Mouse (Mus musculus) embryonic facial prominence, embryonic 11.5 days (tissue): Measurements from ENCODE around the gene Clec2g. TPM values are rescaled to one million over a fixed set of nuclear protein-coding genes. Genes with fewer than 3 reads are reported as not detected.
"Not testable (repeated sequence)": the region's sequence is repeated elsewhere in the genome, so short reads cannot be mapped to it uniquely, and the experiment has no call there.

Source experiments
- ATAC-seq: fragments of 200-750 bp; cut with Nextera tagmentation; replicated peaks from 2 replicates; pipeline ENCODE4 v1.8.0; 2017; ENCODE audit warnings: low read depth; ENCODE audit not compliant: insufficient number of reproducible peaks, low FRiP score, low TSS enrichment
- DNase-seq: peaks from one replicate; pipeline ENCODE4 v3.0.0-alpha.2; 2015; ENCODE audit warnings: low spot score
- H3K27ac ChIP-seq: fragments of 300-500 bp; sonication (generic); replicated peaks from 2 replicates; pipeline ENCODE4 v1.5.1; 2014; ENCODE audit warnings: mild to moderate bottlenecking, low read depth, low read length, control low read depth
- H3K27me3 ChIP-seq: fragments of 300-500 bp; sonication (generic); 2 replicates; pipeline ENCODE4 v1.6.1; 2014; ENCODE audit warnings: mild to moderate bottlenecking, low read length, moderate library complexity, mixed read lengths; ENCODE audit not compliant: control insufficient read depth, insufficient read depth
- H3K36me3 ChIP-seq: fragments of 300-500 bp; sonication (generic); replicated peaks from 2 replicates; pipeline ENCODE4 v1.6.1; 2014; ENCODE audit warnings: low read depth, mild to moderate bottlenecking, low read length, moderate library complexity, mixed read lengths; ENCODE audit not compliant: control insufficient read depth, insufficient read depth
- H3K4me1 ChIP-seq: fragments of 300-500 bp; sonication (generic); 2 replicates; pipeline ENCODE4 v1.6.1; 2014; ENCODE audit warnings: low read length, mixed read lengths; ENCODE audit not compliant: control insufficient read depth, insufficient read depth
- H3K4me2 ChIP-seq: fragments of 300-500 bp; sonication (generic); 2 replicates; pipeline ENCODE4 v1.6.1; 2014; ENCODE audit warnings: low read depth, mild to moderate bottlenecking, control low read depth, low read length, moderate library complexity
- H3K4me3 ChIP-seq: fragments of 300-500 bp; sonication (generic); 2 replicates; pipeline ENCODE4 v1.5.1; 2014; ENCODE audit warnings: low read depth, low read length, control low read depth
- H3K9ac ChIP-seq: fragments of 300-500 bp; sonication (generic); replicated peaks from 2 replicates; pipeline ENCODE4 v1.6.1; 2014; ENCODE audit warnings: mild to moderate bottlenecking, control low read depth, low read length
- H3K9me3 ChIP-seq: fragments of 300-500 bp; sonication (generic); replicated peaks from 2 replicates; pipeline ENCODE4 v1.6.1; 2016; ENCODE audit warnings: mild to moderate bottlenecking, low read length, inconsistent platforms, mixed read lengths; ENCODE audit not compliant: control insufficient read depth
- WGBS: fragments of 180-500 bp; shearing (Covaris S2); extraction: QIAGEN DNeasy Blood & Tissue Kit; methylation state at CpG from one replicate; pipeline ENCODE4 v1.1.7; 2014; 5-methylcytosine and 5-hydroxymethylcytosine counted together
- polyA plus RNA-seq: library from polyadenylated mRNA; unstranded; fragments of >200 nt; fragmentation: Nextera tagmentation; extraction: Ambion mirVana; gene quantifications from 2 replicates; pipeline ENCODE4 v1.2.1, GENCODE M21; 2014

Clec2g gene
- polyA plus RNA-seq, 1 experiment from 2014 or later, result not detected

- WGBS, result 95% methylated on average over 17 of the region's 23 CpGs
- H3K9ac ChIP-seq, H3K36me3 ChIP-seq, H3K9me3 ChIP-seq, H3K4me2 ChIP-seq, DNase-seq, H3K4me1 ChIP-seq, H3K27me3 ChIP-seq, H3K27ac ChIP-seq, H3K4me3 ChIP-seq, ATAC-seq: not testable (repeated sequence)
These were observed 77.8 kb downstream of the Clec2g start for GRCm38 (mm10) chr6:129012012-129012411.

DNA sequence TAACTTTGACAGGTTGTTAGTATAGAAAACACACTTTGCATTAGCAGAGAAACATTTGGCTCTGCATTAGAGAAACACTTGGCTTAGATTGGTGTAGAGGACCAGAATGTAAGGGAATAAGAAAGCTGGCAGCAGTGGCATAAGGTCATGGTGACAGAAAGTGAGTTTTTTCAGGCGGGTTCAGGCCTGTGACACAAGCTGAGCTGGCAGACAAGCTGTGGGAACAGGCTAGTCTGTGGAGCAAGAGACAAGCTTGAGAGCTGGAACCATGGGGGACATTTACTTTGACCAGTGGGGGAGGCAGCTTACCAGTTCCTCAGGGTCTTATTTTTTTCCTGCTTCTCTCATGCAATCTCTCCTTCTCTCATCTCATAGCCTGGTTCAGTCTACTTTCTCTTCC lies 78.8 kb downstream of the Clec2g start:
- Histone ChIP-seq H3K9ac (no peak overlapping the region), H3K9me3 (no peaks in the 10 kb centered on the region), H3K36me3 (no peaks in the 10 kb centered on the region), H3K4me1 (no peaks in the 10 kb centered on the region), H3K4me3 (no peak overlapping the region), H3K4me2 (no peak overlapping the region), H3K27me3 (no peaks in the 10 kb centered on the region), H3K27ac (no peak overlapping the region)
- no peak for DNase-seq
- WGBS, result 76% methylated on average over 1 of the region's 1 CpGs
- no peak for ATAC-seq

DNA sequence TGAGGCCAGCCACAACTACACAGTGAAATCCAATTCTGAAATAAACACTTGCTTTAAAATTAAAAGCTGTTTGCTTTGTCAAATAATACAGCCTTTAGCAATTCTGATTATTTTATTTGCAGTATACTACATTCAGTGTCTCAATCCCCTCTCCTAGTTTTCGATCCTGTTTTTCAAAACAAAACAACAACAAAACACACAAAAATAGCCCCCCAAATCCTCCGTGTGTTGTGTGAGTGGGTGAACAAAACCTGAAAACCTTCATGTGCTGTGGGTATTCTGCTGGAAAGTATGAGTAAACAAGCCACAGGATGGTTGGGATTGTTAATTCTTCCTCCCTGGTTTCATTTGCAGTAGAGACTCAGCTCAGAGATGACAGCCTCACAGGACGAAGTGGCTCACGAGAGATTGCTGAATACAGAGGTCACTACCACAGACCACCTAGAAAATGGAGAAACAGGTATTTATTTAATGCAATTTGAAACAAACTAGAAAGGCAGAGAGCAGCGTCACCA lies 79.6 kb downstream of the Clec2g start:
- Histone ChIP-seq H3K36me3 (no peaks in the 10 kb centered on the region), H3K4me3 (no peak overlapping the region), H3K9me3 (no peaks in the 10 kb centered on the region), H3K27me3 (no peaks in the 10 kb centered on the region), H3K27ac (no peak overlapping the region), H3K4me1 (no peaks in the 10 kb centered on the region), H3K9ac (no peak overlapping the region), H3K4me2 (no peak overlapping the region)
- ATAC-seq (no peak), DNase-seq (no peak)
- 82% methylated on average over 5 of the region's 5 CpGs for WGBS

DNA sequence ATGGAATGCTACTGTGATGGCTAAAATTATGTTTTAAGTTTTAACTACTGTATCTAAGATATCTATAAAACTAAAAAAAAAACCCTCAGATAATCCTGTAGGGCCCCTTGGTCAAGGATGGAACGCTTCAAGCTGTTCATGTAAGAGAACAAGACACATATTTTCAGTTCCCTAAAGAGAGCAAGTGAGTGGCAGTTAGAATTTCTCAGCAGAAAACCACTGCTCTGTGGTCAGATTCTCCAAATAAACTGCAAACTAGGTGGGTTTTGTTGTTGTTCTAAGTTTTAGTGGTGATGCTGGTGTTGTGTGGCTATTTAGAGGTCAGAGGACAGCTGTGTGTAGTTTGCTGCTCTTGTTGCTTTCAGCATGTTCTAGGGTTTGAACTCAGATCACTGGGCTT lies 80.2 kb downstream of the Clec2g start:
- 87% methylated on average over 1 of the region's 1 CpGs for WGBS
- Histone ChIP-seq H3K4me3 (no peak overlapping the region), H3K4me2 (no peak overlapping the region), H3K36me3 (no peaks in the 10 kb centered on the region), H3K9me3 (no peaks in the 10 kb centered on the region), H3K4me1 (no peaks in the 10 kb centered on the region), H3K27ac (no peak overlapping the region), H3K27me3 (no peaks in the 10 kb centered on the region), H3K9ac (no peak overlapping the region)
- no peak for DNase-seq
- ATAC-seq, result no peak

DNA sequence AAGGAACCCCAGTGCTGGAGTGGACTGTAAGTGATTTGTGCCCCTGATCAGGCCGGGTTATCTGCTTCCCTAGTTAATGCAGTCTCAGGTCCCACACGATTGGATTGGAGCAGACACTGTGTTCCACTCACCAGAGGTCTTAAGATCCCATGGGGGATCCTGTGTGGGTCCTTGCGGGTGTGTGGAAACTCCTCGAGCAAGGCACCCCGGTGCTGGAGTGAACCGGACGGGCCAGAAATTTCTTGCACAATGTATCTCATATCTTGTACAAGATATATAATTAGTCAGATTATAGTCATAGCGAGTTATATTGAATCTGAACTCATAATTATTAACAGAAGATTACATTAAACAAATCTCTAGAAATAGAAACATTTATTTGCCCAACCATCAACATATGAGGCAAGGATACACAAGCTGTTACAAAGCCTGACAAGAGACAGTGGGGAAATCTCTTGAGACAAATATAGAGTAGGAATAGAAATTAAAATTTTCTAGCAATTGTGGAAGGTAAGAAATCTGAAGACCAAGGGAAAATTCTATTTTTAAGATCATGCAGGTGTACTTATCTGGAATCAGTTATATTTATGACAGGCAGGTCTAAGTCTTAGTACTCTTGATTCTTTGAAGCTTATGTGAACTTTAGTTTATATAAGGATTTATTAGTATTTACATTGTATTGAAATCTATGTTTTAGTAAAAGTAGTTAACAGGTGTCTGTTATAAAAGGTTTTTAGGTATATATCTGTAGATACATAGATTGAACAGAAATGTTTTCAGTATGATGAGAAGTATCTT lies 93.5 kb downstream of the Clec2g start:
- ATAC-seq, result no peak
- Histone ChIP-seq H3K27ac (no peak overlapping the region), H3K36me3 (no peaks in the 10 kb centered on the region), H3K9ac (no peak overlapping the region), H3K4me2 (no peak overlapping the region), H3K4me1 (no peaks in the 10 kb centered on the region), H3K27me3 (no peaks in the 10 kb centered on the region), H3K4me3 (no peak overlapping the region), H3K9me3 (no peaks in the 10 kb centered on the region)
- no peak for DNase-seq
- 90% methylated on average over 8 of the region's 8 CpGs for WGBS

- Histone ChIP-seq H3K4me2 (no peak overlapping the region), H3K27me3 (no peaks in the 10 kb centered on the region), H3K36me3 (no peaks in the 10 kb centered on the region), H3K27ac (no peak overlapping the region), H3K9me3 (no peaks in the 10 kb centered on the region), H3K4me3 (no peak overlapping the region), H3K9ac (no peak overlapping the region), H3K4me1 (no peaks in the 10 kb centered on the region)
- 49% methylated on average over 6 of the region's 6 CpGs for WGBS
- DNase-seq (no peak), ATAC-seq (no peak)
These were observed 96.1 kb downstream of the Clec2g start for GRCm38 (mm10) chr6:129030175-129030824.

- Histone ChIP-seq H3K27me3 (no peaks in the 10 kb centered on the region), H3K4me3 (no peak overlapping the region), H3K27ac (no peak overlapping the region), H3K36me3 (no peaks in the 10 kb centered on the region), H3K4me1 (no peaks in the 10 kb centered on the region), H3K9me3 (no peaks in the 10 kb centered on the region), H3K4me2 (no peak overlapping the region), H3K9ac (no peak overlapping the region)
- WGBS, result 86% methylated on average over 2 of the region's 2 CpGs
- no peak for ATAC-seq
- DNase-seq, result no peak
These were observed 96.8 kb downstream of the Clec2g start for GRCm38 (mm10) chr6:129030964-129031363.

DNA sequence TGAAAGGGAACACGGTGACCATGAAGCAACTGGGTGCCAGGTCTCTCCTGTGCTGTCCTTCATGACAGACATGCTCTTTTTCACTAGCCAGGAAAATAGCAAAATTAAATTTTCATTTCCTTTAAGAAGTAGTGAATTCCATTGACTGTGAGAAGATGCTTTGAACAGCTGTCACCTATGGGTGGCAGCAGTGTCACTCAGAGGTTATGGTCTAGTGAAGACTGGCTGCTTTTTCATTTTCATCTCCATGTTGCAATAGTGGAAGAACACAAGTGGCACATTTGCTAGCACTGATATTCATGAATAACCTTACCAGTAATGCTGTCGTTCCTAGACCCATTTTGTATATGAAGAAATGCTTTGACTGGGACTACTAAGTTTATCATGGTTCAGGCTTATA lies 99.2 kb downstream of the Clec2g start:
- H3K9me3 ChIP-seq, result no peaks in the 10 kb centered on the region
- H3K9ac ChIP-seq, result no peak overlapping the region
- no peak overlapping the region for H3K27ac ChIP-seq
- 83% methylated on average over 2 of the region's 2 CpGs for WGBS
- H3K4me3 ChIP-seq, result no peak overlapping the region
- H3K4me1 ChIP-seq, result no peaks in the 10 kb centered on the region
- ATAC-seq, result no peak
- DNase-seq, result no peak
- H3K36me3 ChIP-seq, result no peaks in the 10 kb centered on the region
- H3K4me2 ChIP-seq, result no peak overlapping the region
- no peaks in the 10 kb centered on the region for H3K27me3 ChIP-seq
